Mouse (Mus musculus): Measurements from ENCODE around the gene Batf3.

The Batf3 gene

GRCm38 (mm10) chr1:191097802-191098747, at the start of gene Batf3:
Gene Batf3 (plus strand): TSS chr1:191097847.
- no peak for DNase-seq (ENCODE audit: low spot score)

GRCm38 (mm10) chr1:191053555-191053954, 44.1 kb upstream of the Batf3 start:
- DNase-seq (ENCODE audit: low spot score), result no peak

DNA sequence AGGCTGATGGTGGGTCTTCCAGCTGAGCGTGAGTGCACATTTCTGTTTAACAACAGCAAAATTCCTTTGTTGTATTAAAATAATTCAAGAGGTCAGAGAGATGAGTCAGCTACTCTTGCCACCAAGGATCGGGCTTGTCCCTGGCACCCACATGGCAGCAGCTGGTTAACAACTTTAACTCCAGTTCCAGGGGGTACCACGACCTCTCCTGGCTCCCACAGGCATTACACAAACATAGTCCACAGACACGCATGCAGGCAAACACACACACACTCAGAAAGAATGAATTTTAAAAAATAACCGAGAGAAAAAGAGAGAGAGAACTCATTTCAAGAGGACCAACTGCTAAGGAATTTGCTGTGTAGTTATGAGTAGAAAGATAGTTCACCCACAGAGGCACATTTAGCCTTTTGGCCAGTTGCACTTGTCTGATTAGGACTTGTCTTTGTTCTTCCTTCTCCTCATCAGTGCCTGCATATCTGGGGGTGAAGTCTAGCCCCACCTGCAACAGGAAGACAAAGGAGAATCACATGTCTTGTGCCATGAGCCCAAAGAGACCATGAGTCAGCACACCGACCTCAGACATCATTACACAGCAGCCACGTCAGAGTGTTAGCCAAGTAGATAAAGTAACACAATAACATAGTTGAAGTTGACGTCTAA, 42.6 kb upstream of the Batf3 start:
- no peak for DNase-seq (ENCODE audit: low spot score)

DNA sequence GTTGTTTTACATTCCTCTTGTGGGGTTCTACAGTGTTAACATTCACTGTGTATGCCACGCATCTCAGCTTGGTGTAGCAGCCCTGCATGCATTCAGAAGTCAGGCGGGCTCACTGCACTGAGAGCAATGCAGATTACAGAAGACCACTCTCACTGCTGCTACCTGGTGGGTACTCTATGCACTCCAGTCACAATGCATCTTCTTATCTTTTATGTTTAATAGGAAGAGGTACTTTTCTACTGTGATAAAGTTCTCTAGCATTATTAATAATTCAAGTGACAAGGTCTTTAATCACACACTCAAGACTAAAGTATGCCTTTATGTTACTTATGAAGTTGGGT, 42.1 kb upstream of the Batf3 start:
- no peak for DNase-seq (ENCODE audit: low spot score)

- no peak for DNase-seq (ENCODE audit: low spot score)
Observed at GRCm38 (mm10) chr1:191057461-191057860, 40.2 kb upstream of the Batf3 start.

DNA sequence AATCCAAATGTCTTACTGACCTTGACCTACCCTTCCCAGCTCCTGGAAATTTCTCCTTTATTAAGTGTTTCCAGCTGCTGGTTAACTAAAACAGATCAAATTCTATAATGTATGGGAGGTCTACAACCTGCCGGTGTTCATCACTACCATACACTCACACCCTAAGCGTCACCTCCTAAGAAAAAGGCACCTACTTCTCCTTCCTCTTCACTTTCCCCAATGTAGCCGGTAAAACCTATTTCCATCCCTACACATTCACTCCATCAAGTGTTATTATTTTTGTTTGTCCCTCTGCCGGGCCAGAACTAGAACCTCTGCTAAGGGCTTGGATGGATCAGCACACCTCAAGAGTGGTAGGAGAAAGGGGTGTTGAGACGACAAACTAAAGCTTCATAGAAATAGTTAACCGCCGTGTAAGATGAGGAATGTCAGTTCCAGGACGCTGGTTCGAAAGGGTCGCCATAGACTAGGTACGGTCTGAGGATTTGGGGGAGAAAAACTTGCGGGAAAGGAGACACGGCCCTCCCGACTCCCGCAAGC, 35.3 kb upstream of the Batf3 start:
- no peak for DNase-seq (ENCODE audit: low spot score)

DNA sequence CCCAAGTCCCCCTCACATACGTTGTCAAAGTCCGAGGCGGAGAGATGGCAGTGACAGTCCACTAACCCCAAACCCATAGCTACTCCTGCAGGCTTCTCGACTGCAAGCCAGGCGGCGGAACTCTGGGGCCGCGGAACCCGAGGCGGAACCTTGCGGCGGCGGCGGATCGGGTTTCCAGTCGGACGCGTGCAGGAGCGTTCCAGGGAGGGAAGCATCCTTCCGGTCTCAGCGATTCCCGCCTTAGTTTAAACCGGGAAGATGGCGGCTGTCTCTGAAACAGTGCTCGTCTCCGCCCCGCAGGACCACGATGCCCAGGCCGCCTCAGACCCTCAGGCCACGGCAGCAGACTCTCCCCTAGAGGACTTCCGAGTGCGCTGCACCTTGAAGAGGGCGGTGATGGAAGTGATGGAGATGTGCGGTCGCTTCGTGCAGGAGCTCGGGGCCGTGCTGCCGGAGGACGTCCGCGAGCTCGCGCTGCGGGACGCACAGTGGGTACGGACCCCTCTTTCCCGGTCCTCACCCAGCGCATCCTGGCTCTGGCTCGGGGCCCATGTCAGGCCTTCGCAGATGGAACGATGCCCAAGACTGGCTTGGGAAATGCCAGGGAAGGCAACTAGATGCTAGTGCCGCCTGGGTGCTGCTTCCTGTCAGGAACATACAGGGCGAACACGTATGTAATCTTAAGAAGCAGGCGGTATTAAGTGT, 34.7 kb upstream of the Batf3 start, which contains the start of the genes Tatdn3 and Nsl1:
Tatdn3 (minus strand) TSS at position 152 of the 705 bp plus-strand sequence.
Nsl1 (plus strand) TSS at position 232 of the 705 bp plus-strand sequence.
- DNase-seq (ENCODE audit: low spot score), result peak; percentile 86

DNA sequence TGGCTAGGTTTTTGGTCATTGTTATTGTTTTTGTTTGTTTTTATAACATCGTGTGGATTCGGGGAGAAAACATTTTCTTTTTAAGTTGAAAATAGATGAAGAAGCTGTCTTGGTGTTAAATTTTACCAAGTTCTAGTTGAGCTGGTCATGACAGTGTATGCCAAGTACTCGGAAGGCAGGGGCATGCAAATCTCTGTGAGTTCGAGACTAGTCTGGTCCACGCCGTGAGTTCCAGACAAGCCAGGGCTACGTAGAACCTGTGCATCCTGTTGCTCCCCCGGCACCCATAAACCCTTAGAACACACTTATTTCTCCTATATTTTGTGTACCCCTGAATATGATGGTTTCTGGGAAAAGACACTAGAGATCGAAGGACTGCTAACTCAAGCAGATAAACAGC, 33.9 kb upstream of the Batf3 start:
- no peak for DNase-seq (ENCODE audit: low spot score)

- DNase-seq (ENCODE audit: low spot score), result no peak
Observed at GRCm38 (mm10) chr1:191064535-191064934, 33.1 kb upstream of the Batf3 start.

- DNase-seq (ENCODE audit: low spot score), result no peak
Observed at GRCm38 (mm10) chr1:191065188-191065587, 32.5 kb upstream of the Batf3 start.

- no peak for DNase-seq (ENCODE audit: low spot score)
Observed at GRCm38 (mm10) chr1:191068377-191068776, 29.3 kb upstream of the Batf3 start.

GRCm38 (mm10) chr1:191070259-191070658, 27.4 kb upstream of the Batf3 start:
- DNase-seq (ENCODE audit: low spot score), result no peak

DNA sequence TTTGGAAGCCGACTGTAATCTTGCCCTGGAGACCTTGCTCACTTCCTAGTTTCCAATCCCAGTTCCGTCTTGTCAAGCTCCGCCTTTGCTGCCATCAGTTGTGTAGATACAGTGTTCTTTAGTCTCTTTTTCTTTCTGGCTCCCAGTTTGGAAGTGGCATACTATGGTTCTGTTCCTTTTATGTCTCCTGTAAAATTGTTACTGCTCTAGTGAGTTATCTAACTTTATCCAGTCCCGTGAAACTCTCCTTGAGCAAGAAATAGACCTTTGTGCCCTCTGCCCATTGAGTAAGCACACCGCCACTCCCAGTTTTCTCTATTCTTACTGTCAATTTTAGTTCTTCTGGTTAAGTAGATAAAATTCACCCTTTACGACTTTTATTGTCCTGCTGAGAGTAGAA, 26.0 kb upstream of the Batf3 start:
- DNase-seq (ENCODE audit: low spot score), result no peak

GRCm38 (mm10) chr1:191072329-191072913, 25.2 kb upstream of the Batf3 start:
- DNase-seq (ENCODE audit: low spot score), result no peak

DNA sequence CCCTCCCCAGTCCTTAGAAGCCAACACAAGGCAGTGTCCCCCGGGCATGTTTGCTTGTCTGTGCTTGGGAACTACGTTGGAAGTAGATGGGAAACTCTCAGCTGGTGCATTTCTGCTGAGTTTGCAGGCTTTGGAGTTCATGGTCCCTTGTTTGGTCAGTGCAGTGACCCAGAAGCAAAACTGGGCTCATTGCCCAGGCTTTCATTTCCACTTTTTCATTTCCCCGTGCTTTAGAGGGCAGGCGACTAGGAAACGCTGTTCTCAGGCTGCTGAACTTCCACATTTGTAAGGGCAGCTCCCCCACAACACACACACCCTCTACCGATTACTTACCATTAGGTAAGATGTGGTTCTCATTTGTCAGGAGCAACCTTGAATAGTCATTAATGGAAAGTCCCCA, 24.6 kb upstream of the Batf3 start:
- DNase-seq (ENCODE audit: low spot score), result no peak

DNA sequence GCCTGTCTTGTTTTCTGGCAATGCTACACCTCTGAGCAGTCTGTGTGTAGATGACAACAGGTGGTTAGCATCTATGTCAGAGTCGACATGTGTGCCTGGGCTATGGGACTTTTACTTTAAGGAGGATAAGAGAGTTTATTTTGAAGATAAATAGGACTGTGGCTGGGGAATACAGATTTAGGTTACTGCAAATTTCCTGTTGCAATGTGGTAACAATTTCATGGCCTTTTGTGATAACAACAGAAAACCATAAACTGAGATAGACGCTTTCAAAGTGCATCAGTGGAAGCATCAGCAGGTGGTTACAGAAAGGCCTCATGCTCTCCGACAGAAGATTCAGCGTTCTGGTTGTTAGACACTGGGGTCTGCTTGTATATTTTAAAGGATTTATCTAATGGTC, 24.2 kb upstream of the Batf3 start:
- no peak for DNase-seq (ENCODE audit: low spot score)

DNA sequence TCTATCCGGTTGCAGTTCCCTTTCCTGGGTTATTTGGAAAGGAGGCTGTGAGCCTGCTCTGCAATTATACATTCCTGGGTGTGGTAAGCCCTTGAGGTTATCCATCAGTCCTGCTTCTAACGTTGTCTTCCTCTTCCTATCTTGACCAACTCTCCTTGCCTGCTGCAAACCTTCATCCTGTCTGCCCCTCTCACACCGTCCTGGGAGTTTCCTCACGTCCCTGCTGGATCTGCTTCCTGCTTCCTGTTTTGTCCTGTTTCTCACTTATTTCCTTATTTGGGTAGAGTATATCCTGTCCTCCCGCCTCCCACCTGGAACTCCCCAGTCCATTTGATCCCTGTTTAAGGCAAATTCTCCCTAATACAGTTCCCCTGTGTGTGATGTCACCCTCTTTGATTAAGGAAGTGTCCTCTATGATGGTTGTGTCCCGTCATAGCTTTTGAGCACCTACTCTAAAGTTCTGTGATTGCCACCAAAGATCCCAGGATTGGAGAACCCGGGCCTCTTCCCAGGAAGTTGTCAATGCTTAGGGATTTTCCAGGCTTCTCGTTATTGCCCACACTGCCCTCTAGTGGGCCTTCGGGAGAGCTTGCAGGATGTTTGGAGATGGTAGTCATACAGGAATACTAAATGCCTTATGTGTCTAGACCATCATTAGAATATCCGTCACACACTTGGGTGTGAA, 22.3 kb upstream of the Batf3 start:
- DNase-seq (ENCODE audit: low spot score), result no peak

DNA sequence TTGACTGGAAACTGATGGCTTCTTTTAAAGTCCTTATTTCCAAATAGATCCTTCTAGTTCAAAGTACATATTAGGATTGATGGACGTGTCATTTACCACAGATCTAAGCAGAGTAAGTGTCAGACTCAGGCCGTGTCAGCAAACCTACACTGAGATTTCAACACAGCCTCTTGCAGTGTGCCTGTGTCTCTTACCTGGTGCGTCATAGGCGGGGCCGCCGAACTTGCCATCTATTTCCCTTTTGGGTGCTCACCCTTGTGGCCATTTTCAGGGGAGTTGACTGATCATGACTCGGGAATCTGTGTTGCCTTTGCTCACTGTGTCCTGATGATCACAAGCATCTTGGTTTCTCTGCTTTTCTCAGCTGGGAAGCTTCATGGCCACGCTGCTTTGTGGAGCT, 14.4 kb upstream of the Batf3 start:
- DNase-seq (ENCODE audit: low spot score), result no peak

GRCm38 (mm10) chr1:191084951-191085559, 12.6 kb upstream of the Batf3 start:
- peak; percentile 49 for DNase-seq (ENCODE audit: low spot score)

GRCm38 (mm10) chr1:191085597-191085996, 12.1 kb upstream of the Batf3 start:
- no peak for DNase-seq (ENCODE audit: low spot score)

DNA sequence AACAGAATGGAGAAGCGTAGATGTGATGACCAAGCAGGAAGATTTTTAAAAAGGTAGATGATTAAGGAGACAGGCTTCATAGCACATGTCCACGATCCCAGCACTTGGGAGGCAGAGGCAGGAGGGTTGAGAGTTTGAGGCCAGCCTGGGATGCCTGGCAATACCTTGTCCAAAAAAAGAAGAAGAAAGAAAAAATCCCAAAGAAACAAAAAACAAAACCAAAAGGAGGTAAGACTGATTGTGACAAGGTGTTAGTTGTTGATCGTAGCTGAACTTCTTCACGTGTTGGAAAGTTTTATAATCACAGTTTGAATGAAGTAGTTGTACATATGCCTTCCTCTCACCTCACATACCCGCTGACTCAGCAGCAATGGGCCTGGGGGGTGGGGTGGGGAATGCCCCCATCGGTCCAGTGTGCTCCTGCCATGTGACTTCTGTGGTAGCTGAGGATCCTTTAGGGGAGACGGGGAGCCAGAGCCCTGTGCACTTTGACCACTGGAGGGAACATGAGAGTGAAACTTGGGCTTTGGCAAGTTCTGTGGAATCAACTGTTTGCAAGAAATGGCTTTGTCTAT, 11.3 kb upstream of the Batf3 start:
- DNase-seq (ENCODE audit: low spot score), result no peak

Data from spleen, adult 12 weeks (tissue).